Mouse (Mus musculus): ENCODE results near the gene Dcxr.

The Dcxr gene

DNA sequence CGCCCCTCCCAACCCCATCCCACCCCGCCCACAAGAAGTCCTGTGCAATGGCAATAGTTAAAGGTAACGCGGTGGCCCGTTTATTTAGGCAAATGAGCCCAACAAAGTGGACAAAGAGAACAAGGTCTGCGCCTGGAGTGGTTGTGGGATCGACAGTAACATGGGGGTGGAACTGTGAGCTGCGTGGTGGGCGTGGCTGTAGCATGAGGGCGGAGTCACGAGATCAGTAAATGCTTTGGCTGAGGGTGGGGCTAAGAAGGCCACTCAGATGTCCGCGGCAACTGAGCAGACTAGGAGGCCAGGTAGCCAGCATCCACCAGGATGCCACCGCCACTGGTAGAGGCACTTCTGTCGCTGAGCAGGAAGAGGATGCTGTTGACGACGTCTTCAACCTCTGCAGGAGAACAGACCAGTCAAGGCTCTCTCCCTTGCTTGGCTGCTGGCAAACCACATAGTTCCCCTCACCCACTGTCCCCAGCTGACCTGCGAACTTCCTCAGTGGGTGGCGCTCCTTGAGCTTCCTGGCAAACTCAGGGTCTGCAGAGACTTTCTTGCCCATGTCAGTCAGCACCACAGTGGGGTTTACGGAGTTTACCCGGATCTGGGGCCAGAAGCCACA is 2.5 kb upstream of the Dcxr start:
- peak; percentile 59 for DNase-seq

GRCm38 (mm10) chr11:120728530-120729240 is 1.6 kb upstream of the Dcxr start:
- peak; percentile 11 for DNase-seq

DNA sequence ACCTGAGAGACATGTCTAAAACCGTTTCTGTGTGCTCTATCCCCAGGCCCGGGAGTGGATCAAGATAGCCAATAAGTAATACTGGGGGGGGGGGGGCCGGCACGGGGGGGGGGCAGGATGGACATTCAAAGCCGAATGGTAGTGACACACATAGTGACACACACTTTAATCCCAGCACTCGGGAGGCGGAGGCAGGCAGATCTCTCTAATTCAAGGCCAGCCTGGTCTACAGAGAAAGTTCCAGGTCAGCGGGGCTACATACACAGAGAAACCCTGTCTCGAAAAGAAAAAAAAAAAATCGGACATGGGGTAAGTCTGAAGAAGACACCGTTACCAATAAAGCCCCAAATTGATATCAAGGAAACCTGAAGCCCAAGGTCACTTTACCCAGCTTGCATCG is 483 bp upstream of the Dcxr start:
- no peak for DNase-seq

DNA sequence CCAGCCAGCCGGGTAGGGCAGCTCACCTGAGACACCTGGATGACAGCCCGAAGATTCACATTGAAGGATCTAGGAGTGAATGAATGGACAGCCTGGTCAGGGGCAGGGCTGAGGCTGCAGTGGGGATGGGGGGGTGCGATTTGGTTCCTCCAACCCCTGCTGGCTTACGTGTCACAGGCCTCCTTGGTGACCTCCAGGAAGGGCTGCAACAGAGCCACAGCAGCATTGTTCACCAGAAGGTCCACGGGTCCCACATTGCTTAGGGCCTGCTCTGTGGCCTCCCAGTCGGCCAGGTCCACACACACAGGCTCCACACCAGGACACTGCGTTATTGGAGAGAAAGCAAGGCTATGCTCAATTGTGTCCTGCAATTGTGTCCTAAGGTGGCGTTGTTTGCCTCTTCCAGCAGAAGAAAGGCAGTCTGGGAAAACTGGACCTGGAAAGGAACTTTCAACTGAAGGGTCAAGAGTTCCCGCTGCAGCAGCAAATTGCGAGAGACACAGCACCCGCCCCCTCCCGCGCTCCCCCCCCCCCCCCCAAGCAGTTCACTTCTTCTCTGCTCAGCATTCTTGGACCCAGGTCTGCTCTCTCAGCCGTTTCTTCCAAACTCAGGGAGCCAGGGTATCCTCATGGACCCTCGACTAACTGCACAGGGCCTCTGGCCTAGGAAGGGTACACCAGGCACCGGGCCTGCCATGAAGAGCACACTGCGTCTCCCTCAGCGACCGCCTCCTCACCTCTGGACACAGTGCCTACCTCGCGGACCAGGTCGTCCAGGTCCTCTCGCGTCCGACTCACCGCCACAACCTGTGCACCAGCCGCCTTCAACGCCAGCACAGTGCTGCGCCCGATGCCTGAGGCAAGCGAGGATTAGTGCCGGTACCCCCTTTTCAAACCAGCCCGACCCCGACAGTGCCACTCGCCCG is 575 bp downstream of the Dcxr start:
- peak; percentile 70 for DNase-seq

DNA sequence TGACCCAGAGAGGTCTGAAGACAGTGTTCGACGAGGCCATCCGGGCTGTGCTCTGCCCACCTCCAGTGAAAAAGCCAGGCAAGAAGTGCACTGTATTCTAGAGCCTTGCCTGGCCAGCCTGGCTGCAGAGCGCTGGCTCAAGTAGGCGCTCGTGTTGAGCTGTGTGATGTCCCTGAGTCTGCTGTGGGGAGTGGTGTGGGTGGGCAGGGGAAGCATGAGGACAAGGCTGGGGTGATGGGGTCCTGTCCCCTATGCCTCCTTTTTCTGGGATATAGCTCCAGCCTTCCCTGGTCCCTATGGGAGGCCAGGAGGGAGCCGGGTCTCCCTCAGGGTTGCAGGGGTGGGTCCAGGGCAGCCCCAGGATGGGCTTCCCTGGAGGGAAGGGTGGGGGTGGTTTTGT is 3.6 kb downstream of the Dcxr start:
- DNase-seq: no peak

- DNase-seq: peak; percentile 78
Measured at GRCm38 (mm10) chr11:120722761-120723382, 4.2 kb downstream of the Dcxr start.

- DNase-seq: peak; percentile 47
Measured at GRCm38 (mm10) chr11:120722067-120722630, 4.9 kb downstream of the Dcxr start.

DNA sequence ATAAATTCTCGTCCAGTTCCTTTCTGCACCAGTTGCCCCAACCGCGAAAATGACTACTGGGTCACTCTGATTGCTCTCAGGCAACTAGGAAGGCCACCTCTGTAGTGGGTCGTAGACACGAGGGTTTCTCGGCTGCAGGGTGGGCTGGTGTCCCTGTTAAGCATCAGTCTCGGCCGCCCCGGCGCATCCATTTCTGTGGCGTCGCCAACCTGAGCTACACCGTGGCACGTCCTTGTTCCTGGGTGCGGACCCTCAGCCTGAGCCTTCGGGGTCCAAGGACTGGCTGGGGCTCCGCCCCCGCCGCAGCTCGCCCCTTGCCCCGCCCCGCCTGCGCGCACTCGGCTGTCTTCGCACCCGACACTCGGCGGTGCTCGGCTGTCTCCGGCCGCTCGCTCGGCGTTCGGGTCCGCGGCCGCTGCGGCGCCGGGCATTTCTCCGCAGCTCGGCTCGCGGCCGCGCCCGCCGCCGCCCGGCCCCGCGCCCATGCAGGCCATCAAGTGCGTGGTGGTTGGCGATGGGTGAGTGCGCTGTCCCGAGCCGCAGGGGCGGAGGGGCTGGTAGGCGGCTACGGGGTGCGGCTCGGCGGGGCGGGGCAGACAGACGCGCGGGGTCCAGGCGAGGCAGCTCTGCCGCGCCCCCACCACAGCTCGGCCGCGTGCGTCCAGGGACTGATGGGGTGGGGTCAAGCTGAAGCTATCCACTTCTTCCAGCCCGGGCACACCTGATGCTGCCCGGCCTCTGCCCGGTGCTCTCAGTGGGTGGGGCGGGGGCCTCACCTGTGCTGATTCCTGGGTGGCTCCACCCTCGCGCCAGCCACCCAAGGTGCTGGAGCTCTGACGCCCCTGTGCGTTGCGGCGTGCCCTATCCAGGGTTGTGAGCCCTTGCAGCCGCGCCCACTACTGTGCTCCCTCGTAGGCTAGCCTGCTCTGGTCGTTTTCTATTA is 5.7 kb downstream of the Dcxr start, which contains the start of gene Rac3:
Gene Rac3 (plus strand): TSS at position 347 of the 943 bp plus-strand sequence.
- peak; percentile 56 for DNase-seq

- peak; percentile 84 for DNase-seq
Measured at GRCm38 (mm10) chr11:120720450-120720849, 6.6 kb downstream of the Dcxr start.

DNA sequence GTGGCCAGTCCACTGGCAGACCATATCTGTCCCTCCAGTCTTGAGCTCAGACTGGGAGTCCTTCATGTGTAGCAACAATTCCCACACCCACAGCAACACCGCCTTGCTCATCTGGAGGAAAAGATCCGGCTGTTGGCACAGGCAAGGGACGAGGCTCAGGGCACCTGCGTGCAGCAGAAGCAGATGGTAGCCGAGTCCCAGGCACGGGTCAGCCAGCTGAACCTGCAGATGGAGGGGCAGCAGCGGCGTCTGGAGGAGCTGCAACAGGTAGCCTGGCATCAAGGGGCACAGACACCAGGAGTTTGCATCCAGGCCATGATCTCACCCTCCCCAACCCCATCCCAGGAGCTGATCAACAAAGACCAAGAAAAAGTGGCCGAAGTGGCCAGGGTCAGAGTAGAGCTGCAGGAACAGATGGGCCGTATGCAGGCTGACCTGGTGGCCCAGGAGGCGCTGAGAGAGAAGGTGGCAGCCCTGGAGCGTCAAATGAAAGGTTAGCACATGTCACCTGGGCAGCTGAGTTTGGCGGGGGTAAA is 7.2 kb downstream of the Dcxr start:
- no peak for DNase-seq

DNA sequence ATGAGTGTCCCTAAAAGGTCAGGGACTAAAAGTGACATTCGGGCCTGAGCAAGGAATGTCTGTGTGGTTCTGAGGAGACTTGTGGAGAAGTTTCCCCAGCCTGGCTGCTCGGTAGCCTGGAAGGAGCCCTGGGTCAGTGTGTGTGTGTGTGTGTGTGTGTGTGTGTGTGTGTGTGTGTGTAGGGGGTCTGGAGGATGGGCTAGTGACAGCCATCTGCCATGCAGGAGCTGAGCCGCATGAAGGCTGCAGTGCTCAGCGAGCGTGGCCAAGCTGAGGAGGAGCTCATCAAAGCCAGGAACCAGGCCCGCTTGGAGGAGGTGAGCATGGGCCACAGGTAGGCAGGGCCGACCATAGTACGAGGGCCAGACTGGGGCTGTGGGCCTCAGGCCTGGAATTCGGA is 7.8 kb downstream of the Dcxr start:
- DNase-seq: no peak

GRCm38 (mm10) chr11:120715131-120715530 is 11.9 kb downstream of the Dcxr start:
- DNase-seq: no peak

GRCm38 (mm10) chr11:120714546-120714945 is 12.5 kb downstream of the Dcxr start:
- DNase-seq: no peak

GRCm38 (mm10) chr11:120713580-120714518 is 13.2 kb downstream of the Dcxr start, which contains the start of the genes Cenpx and Lrrc45:
TSS of gene Cenpx (minus strand) at chr11:120713738.
TSS of gene Lrrc45 (plus strand) at chr11:120713925.
- DNase-seq: peak; percentile 99

DNA sequence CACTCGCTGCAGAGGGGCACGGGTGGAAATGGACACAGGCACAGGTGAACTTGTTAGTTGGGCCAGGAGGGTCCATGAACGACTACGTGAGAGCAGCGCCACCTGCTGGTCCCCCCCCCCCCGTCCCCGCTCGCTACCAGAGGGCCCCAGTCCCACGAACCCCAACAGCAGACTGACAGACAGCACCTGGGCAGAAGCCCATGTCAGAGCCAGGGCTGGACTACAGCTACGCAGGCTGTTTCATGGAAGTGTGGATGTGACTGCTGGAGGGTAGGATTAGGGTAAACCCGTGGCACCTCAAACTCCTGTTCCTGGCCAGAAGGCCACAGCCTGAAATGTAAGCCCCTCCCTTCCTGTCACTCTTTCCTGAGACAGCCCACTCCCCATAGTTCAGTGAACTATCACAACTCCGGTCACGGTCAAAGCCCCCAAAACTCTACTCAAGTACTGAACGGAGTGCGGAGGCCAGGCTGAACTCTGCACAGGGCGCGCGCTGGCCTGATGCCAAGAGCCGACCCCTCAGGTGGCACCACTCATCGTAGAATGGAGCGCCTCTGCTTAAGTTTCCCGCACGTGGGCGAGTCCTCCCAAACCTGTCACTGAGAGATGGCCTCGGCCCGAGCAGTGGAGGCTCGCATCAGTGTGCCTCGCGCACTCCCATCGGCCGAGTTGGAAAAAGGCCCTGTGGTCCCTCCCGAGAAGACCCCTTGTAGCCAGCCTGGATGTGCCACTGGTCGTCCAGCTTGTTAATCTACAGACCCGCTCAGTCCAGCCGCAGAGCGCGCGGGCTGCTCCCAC is 14.1 kb downstream of the Dcxr start:
- DNase-seq: peak; percentile 47

GRCm38 (mm10) chr11:120711980-120712604 is 15.0 kb downstream of the Dcxr start:
- no peak for DNase-seq

- DNase-seq: no peak
Measured at GRCm38 (mm10) chr11:120710672-120711071, 16.4 kb downstream of the Dcxr start.

DNA sequence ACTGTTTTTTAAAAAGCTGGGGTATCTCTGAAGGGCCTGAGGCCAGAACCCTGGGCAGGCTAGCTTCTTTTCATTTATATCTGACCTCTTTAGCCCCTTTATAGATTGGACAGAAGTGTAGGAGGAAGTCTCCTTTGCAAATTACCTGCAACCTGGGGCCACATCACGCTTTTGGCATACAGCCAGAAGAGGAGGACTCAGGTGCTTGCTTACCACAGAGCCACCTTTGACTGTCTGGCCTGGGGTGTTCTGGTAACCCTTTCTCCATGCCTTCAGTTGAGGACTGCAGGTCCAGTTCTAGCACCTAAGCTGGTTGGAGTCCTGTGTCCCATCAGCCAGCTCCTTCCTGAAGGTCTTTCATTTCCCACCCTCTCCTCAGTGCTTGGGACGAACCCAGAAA is 17.5 kb downstream of the Dcxr start:
- DNase-seq: no peak

Measured in kidney, adult 11 months (tissue).